Mouse (Mus musculus) WW6 (cell line): ENCODE measurements at regions not wholly inside any gene's neighbourhood (a gene's known extent, or its start where the extent isn't known, plus 50 kb on each side); places are given as distances from the start of the nearest gene placed in this dataset.

Source experiments
- DNase-seq: peaks from one replicate; pipeline ENCODE4 v3.0.0-alpha.2; 2013; ENCODE audit warnings: low read depth, low spot score

DNA sequence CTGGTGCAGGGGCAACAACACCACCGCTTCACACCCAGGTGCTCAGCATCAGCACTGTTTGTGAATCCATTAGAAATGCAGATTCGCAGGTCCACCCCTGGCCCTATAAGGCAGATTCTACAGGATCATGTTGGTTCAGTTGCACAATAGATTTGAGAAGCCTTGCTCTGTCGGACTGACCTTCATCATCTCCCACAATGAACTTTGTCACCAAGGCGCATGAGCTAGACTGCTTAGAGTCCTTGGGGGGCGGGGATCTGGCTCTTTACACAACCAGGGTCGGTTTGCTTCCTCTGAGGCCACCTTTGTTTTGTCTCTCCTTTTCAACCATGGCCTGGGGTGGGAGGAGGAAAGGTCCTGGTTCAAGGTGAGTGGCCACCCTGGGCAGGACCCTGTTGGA is 209.7 kb downstream of the Igsf11 start:
- DNase-seq: no peak

DNA sequence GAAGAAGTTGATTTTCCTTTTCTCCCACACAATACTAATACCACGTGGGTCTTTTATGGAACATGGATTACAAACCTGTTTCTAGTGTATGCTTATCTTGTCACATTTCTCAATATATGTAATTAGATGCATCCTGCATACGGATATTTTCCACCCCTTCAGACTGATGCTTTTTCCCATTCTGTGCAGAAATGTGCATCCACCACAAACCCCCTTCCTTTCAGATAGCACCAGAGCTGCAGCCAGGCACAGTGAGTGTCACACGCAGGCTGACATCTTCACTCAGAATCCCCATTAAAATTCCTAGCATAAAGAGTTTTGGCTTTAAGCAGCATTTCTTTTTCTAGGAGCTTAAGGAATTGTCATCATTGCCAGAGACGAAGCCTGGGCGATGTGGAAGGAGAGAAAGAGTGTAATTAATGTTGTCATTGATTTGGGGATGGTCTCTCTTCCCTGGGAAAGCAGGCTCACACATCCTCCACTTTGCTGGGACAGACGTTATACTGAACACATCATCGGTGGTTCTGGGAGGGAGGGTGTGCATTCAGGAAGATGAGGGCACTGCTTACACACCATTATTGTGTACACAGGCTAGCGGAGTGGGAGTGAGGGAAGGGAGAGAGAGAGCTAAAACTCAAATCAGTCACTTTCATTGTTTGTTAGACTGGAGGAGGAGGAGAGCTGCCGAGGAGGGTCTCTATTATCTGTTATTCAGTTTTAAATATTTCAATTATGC is 211.1 kb downstream of the Igsf11 start:
- DNase-seq: no peak

DNA sequence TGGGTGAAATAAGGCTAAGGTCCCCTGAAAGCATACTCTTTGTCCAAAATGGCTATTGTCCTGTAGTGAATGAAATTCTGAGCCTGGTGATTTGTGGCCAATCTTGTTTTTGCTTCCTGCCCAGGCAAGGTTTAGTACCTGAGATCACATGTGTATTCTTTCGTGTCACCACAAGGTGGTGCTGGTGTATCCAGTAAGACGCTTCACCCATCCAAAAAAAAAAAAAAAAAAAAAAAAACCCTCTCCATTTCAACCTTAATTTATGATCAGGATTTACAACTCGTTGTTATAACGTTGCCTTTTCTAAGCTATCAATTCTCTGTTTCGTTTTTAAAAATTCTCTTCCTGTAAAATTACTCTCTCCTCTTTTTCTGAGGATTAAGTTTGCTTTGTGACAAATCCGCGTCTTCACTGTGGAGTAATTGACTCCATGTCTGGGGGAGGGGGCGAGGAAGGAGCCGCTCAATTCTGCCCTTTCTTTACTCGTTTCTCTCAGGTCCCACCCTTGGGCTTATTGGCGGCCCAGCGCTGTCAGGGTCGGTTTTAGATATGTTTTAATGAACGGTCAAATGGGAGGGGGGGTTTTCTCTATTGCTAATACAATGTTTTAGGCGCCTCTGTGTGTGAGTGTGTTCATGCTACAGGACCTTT is 217.0 kb downstream of the Igsf11 start:
- peak; percentile 18 for DNase-seq

DNA sequence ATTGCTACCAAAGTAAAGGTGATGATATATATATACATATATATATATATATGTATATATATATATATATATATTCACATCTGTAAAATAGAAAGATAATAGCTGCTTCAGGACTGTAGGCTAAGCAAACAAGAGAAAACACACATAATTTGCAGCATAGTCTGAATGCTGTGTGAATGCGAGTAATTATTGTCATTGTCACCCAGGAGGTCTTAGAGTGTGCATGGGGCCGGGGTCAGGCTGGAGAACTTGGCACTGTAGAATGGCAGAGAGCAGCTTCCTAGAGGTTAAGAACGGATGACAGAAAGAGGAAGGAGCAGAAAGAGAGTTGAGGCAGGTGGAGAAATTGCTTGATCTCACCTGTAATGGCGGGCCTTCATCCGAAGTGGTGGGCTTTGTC is 217.6 kb downstream of the Igsf11 start:
- DNase-seq: no peak

DNA sequence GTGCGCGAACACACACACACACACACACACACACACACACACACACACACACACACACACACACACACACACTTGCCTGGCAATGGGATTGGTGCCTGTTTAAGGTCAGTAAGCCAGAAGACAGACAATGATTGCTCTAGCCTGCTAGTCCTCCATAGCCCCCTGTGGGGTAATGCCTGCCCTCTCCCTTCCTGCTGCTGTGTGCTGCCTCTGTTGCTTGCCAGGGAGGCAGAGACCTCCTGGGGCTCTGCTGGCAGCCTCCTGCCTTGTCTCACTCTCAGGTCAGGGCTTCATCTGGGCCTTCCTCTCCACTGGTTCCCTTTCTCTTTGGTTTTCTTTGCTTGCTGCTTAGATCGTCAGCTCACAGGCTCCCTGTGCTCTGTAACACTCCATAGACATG is 225.6 kb downstream of the Igsf11 start:
- no peak for DNase-seq

DNA sequence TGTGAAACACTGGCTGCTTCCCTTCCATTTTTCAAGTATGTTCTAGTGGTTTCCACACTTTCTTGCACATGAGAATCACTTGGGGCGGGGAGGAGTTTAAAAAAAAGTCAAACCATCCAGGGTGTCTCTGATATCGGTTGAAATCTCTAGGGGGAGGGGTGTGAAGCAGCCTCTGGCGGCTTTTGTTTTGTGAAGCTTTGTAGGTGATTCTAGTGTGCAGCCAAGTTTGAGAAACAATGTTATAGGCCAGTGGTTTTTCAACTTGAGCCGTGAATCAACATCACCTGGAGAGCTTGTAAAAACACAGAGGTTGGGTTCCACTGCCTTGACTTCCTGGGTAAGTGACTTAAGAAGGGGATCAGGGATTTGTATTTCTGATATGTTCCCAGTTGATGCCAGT is 227.3 kb downstream of the Igsf11 start:
- DNase-seq: no peak

DNA sequence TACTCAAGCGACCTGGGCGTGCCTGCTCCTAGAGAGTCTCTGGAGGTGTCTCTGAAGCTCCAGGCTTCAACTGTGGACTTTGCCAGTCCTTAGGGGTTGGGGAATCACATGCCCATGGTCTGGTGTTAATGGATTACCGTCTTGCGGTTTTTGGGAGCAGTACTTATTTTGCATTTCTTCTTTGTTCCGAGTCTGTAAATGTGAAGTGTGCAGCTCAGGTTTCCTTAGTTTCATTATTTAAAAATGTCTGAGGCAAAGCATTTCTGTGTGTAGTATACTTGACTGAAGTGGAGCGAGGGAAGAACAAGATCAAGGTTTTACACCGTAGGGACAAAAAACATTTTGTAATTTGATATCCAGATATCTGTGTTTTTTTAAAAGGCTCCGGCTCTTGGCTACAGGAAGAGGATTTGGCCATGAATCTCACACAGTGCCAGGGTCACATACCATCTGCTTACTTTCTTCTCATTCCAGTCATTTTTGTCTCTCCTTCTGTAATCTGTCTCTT is 231.0 kb downstream of the Igsf11 start:
- no peak for DNase-seq

DNA sequence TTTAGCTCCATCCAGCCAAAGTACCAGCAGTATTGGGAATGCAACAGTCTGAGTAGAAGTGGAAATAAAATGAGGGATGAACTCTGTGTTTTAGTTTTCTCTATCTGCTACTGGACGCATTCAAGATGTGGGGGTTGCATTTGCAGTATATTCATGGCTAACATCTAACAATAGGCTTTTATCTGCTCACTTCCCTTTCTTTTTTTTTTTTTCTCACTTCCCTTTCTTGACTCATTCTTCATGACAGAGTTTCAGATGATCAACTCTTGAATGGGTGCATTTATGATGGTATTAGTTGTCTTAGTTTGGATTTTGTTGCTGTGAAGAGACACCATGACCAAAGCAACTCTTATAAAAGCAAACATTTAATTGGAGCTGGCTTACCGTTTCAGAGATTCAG is 240.0 kb downstream of the Igsf11 start:
- DNase-seq: no peak

DNA sequence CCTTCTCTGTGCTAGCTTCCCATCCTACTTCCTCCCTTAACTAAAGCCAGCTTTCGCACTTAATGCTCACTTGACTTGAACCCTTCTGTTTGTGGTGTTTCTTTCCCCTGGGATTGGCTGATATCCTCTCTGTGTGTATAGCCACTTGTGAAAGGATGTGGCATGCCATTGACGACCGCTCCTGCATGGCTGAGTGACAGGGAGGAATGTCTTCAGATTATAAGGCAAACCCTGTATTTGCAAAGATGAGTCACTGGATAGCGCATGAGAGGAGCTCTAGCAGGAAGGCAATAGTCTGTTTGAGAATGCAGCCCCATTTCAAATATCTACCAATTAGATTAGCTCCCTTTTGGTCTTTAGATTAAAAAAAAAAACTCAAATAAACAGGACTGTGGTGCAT is 243.3 kb downstream of the Igsf11 start:
- no peak for DNase-seq

DNA sequence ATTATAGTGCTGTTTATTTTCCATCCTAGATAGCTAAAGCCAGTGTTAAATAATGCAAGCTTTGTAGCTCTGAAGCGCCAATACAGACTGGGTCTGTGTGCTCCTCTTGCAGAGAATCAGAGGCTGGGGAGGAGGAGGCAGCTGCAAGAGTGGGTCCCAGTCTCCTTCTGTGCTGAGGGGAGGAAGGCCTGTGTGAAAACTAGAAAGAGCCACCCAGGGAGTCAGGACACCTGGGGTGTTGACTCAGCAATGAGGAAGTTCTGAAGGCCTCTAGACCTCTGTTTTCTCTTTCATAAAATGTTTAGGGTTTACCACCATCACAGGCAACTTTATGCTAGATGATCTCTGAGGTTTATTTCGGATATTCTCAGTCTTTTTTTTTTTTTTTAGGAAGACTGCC is 254.7 kb downstream of the Igsf11 start:
- no peak for DNase-seq

DNA sequence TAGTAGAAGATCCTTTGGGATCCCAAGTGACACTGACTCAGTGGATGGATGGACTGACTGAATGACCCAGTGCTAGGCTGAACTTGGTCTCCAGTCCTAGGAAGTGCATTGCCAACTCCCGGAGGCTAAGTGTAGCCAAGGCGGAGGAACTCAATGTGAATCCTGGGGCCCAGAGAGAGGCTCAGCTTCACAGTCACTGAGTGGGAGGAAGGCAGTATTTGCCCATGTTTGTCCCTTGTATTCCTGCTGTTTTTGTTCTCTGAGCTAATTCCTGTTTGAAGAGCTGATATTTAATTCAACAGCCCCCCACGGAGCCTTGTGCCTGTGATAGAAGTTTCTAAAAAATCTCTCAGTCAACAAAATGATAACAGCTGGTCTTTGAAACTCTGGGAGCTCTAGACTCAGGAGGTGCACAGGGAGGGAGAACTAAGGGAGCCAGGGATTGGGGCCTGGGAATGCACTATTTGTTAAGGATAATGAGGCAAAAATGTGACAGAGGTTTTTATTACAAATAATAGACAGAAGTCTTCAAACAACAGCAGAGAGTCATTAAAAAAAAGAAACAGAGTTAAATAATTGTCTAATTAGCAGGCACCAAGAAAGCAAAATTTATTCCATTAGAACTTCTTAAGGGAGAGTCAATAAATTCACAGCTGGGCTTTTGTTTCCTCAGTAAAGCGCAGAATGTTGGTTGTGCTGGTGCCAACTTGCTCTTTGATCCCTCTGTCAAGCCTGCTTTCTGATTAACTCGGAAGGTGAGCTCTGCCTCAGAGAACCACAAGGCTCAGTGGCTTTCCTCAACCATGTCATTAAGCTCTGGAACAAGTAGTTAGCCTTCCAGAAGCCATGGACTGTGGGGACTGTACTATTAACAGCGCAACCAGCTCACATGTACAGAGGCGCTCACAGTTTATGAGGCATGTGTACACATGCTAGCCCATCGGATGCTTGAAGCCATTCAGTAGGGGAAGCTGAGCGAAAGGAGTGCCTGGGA is 259.2 kb downstream of the Igsf11 start:
- no peak for DNase-seq

DNA sequence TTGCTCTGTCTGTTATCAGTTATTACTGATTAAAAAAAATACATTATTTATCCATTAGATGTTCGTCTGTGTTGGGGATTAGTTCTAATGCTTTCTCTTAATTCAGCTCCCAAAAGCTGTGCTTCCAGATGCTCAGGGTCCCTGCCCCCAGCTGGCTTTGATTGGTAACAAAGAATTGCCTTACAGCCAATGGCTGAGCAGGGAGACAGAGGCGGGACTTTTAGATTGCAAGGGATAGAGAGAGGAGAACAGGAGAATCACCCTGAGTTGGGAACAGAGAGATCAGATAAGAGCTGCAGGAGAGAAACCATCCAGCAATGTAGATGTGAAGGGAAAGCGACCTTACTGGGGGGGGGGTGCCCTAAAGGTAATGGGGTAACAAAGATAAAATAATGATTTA is 266.4 kb downstream of the Igsf11 start:
- DNase-seq: no peak

DNA sequence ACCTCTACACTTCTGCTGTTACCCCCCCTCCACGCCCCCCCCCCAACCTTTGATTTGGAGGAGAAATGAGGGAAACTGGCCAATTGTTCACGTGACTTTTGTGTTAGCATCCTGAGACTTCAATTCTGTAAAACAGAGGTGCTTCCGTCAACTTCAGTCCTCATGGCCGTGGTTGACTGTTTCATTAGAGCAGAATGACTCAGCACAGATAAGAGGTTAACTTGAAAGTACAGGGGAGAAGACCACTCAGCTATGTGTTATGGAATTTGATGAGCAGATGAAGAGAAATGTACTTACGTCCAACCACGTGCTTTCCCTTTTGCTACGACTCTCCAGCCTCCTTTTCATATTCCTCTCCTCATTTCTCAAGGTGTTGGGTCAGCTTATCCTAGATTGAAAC is 267.3 kb downstream of the Igsf11 start:
- DNase-seq: no peak

DNA sequence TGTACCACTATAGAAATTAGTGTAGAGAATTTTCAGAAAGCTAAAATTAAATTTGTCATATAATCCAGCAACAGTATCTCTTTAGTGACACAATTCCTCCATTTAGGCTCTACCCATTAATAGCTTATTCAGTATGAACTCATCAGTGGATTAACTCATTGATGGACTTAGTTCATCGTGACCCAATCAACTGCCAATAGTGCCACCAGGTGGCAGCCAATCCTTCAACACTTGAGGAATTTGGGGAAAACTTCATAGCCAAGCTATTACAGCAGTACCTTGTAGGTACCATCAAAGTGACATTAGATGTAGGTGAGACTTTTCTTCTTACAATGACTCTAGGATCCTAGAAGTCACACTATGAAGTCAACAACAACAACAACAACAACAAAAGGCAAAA is 270.2 kb downstream of the Igsf11 start:
- no peak for DNase-seq

DNA sequence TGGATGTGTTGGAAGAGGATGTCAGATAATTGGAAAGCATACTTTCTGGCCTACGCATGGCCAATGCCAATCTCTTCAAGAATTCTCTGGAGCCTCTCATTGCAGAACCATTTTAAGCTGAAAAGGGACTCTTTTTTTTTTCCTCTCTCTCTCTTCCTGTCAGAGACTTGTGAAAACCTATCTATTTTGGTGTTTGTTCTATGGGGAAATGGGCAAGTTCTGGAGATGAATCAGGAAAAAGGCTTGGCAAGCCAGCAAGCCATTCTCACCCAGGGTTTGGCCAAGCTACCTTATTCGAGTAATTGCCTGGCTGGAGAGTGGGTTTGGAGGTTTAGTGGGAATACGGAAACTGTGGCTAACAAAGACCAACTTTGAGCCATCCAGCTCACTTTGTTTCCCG is 299.4 kb downstream of the Igsf11 start:
- DNase-seq: no peak

DNA sequence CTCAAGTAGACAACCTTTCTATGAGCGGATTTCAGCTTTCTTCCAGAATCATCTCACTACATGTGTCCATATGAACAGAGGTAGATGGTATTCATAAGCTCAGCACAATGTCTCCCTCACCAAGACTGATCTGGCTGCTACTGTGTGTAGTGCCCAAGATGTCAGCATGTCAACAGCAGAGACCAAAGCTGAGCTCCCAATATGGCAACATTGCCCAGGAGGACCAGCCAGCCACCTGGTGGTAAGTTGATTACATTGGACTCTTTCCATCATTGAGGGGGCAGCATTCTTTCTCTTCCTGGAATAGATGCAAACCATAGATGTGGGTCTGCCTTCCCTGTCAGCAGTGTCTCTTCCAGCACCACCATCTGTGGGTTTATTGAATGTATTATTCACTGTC is 303.0 kb downstream of the Igsf11 start:
- no peak for DNase-seq

DNA sequence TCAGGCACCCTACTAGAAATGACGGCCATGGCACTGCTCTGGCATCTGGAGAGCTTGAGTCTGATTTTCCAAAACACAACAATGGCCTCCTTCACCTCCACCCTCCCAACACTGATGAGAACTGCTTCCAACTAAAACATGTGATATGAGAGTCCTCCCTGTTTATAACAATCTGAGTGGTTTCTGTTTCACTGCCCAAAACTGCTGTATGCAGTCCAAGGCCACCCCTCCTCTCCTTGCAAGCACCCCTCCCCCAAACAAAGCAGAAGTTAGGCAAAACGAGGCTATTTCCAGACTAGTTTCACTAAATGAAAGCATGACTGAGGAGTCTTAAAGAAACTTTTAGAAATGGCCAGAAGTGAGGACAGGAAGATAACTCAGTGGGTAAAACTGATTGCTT is 304.4 kb downstream of the Igsf11 start:
- no peak for DNase-seq

DNA sequence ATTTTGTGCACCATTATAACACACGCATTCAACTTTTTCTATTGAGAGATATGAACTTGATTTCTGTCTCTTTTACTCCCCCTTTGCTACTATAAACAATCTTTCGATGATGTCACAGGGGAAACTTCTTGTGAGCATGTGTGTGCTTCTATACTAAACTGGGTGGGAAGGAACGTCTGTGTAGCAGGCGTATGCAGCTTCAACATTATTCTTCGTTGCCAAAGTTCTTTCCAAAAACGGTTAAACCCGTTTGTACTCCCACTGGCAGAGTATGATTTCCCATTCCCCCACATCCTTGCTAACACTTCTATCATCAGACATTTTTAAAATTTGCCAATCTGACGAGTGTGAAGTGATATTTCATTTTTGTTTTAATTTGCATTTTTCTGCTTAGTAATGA is 331.1 kb downstream of the Igsf11 start:
- DNase-seq: no peak

DNA sequence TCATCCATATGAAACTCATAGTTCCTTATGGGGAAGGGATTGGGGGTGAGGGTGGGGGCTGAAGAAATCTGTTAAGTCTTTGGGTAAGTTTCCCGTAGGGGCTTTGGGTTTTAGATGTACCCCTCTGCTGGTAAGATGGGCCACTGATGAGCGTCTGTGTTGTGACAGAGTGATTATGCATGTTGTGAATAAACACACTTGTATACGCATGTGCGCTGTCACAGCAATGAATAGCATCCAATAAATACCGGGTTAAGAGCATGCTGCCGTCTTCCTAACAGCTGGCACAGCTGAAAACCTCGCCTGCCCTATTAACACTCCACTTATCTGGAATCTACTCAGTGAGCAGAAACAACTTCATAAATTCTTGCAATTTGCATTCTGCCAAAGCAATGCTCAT is 337.0 kb downstream of the Igsf11 start:
- no peak for DNase-seq

DNA sequence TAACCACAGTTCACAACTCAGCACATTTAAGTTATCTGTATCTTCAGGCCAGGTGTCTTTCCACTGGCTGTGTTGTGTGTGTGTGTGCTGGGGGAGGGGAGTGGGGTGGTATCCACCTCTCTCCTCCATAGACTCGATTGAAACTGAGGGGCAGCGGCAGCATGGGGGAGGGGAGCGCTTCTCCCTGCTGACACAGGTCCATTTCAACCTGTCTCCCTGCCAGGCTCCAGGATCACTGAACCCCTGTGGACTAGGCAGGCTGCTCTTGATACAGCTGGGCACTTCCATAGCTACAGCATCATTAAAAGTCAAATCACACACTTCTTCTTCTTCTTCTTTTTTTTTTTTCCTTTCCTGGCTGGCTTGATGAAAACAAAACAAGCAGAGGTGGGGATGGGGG is 338.0 kb downstream of the Igsf11 start:
- no peak for DNase-seq

DNA sequence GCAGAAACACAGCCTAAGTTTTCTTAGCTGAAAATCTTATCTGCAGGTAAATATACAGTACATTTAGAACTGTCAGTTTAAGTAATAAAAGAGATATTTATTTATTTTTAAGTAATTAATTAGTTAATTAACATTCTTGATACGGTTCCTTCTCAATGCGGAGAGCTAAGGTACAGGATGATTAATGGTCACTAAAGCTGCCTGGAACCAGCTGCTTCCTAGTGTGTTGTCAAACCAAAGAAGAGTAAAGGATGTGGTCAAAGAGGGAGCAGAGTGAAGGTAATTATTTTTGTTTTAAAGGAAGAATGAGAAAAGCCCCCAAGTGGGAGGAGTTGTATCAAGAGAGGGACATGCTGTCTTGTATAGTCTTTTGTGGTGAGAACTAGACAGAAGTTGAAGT is 341.8 kb downstream of the Igsf11 start:
- DNase-seq: no peak

DNA sequence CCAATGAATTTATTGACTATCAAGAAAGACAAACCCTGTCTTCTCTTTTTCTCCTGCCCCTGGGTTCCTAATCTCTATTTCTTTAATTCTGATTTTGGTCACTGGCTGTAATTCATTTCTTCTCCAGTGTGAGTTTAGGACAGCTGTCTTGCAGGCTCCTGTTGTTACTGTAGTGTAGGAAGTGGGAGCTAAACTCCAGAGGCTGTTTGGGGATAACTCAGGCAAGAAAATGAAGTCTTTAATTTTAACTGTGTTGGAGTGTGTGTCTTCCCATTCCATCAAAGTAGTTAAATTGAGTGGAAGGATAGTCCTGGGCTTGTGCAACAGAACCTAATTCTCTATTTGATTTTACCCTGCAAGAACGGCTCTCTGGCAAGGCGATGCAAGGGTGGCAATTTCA is 381.0 kb downstream of the Igsf11 start:
- DNase-seq: no peak
